Mouse (Mus musculus) lung, postnatal 0 days (tissue): ENCODE measurements around the gene S100a6. TPM values are rescaled to one million over a fixed set of nuclear protein-coding genes. Genes with fewer than 3 reads are reported as not detected.
A peak's percentile ranks its signal among the peaks of the same experiment; 100 is the strongest.

ENCODE experiments used
- ATAC-seq: fragments of 200-750 bp; cut with Nextera tagmentation; 2 replicates; pipeline ENCODE4 v1.8.0; 2017; ENCODE audit warnings: moderate library complexity
- DNase-seq: peaks from one replicate; pipeline ENCODE4 v3.0.0-alpha.2; 2016; ENCODE audit warnings: low spot score
- H3K27ac ChIP-seq: fragments of 300-500 bp; sonication (generic); 2 replicates; pipeline ENCODE4 v1.5.1; 2014; ENCODE audit warnings: antibody characterized with exemption, mild to moderate bottlenecking, low read length, mixed read lengths
- H3K27me3 ChIP-seq: fragments of 300-500 bp; sonication (generic); replicated peaks from 2 replicates; pipeline ENCODE4 v1.6.1; 2014; ENCODE audit warnings: low read length, mixed read lengths; ENCODE audit not compliant: insufficient read depth
- H3K36me3 ChIP-seq: fragments of 300-500 bp; sonication (generic); 2 replicates; pipeline ENCODE4 v1.6.1; 2014; ENCODE audit warnings: low read length, mixed read lengths; ENCODE audit not compliant: insufficient read depth
- H3K4me1 ChIP-seq: fragments of 300-500 bp; sonication (generic); 2 replicates; pipeline ENCODE4 v1.6.1; 2014; ENCODE audit warnings: antibody characterized with exemption, low read depth, low read length, mixed read lengths; ENCODE audit not compliant: insufficient read depth
- H3K4me2 ChIP-seq: fragments of 300-500 bp; sonication (generic); replicated peaks from 2 replicates; pipeline ENCODE4 v1.6.1; 2014; ENCODE audit warnings: low read depth, mild to moderate bottlenecking, low read length, moderate library complexity, mixed read lengths
- H3K4me3 ChIP-seq: fragments of 300-500 bp; sonication (generic); 2 replicates; pipeline ENCODE4 v1.5.1; 2014; ENCODE audit warnings: low read depth, low read length
- H3K9ac ChIP-seq: fragments of 300-500 bp; sonication (generic); replicated peaks from 2 replicates; pipeline ENCODE4 v1.6.1; 2014; ENCODE audit warnings: low read depth, mild to moderate bottlenecking
- H3K9me3 ChIP-seq: fragments of 300-500 bp; sonication (generic); 2 replicates; pipeline ENCODE4 v1.6.1; 2016; ENCODE audit warnings: low read length, mixed read lengths
- CTCF ChIP-seq: IDR thresholded peaks from 2 replicates; pipeline ENCODE4 v1.5.1; 2016; ENCODE audit warnings: antibody characterized with exemption, mild to moderate bottlenecking
- EP300 ChIP-seq: IDR thresholded peaks from 2 replicates; pipeline ENCODE4 v1.6.1; 2016; ENCODE audit warnings: antibody characterized with exemption, mild to moderate bottlenecking, control low read depth
- WGBS: fragments of 180-500 bp; shearing (Covaris S2); extraction: QIAGEN DNeasy Blood & Tissue Kit; methylation state at CpG from one replicate; pipeline ENCODE4 v1.1.7; 2014; 5-methylcytosine and 5-hydroxymethylcytosine counted together
- polyA plus RNA-seq: library from polyadenylated mRNA; unstranded; fragments of >200 nt; fragmentation: Nextera tagmentation; extraction: Ambion mirVana; gene quantifications from 2 replicates; pipeline ENCODE4 v1.2.1, GENCODE M21; 2015

Gene S100a6
- polyA plus RNA-seq, 1 experiment from 2014 or later = 1,618 TPM

DNA sequence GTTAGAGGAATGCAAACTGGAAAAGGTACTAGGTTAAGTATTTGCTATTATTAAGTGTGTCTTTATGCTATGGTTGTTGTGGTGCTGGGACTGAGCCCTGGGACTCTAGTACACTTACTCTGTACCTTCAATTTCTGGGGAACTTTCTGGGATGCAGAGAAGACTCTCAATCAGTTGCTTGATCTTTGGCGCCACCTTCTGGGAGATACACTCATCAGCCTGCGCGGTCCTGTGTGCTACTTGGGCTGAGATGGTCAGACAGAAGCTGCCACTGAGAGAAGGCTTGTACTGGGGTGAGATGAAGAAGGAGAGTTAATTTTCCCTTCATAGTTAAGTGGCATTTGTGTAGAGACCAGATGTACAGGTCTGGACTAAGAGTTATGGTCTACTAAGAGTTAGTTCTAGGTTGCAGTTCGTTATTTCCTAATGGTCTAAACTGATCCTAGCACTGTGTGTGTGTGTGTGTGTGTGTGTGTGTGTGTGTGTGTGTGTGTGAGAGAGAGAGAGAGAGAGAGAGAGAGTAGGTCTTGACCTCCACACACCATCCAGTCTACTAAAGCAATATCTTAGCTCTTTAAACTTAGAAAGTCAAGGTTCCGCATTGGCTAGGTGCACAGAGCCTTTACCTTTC is 40.3 kb downstream of the S100a6 start:
- peak; percentile 69 for ATAC-seq
- 34% methylated on average over 5 of the region's 5 CpGs for WGBS

DNA sequence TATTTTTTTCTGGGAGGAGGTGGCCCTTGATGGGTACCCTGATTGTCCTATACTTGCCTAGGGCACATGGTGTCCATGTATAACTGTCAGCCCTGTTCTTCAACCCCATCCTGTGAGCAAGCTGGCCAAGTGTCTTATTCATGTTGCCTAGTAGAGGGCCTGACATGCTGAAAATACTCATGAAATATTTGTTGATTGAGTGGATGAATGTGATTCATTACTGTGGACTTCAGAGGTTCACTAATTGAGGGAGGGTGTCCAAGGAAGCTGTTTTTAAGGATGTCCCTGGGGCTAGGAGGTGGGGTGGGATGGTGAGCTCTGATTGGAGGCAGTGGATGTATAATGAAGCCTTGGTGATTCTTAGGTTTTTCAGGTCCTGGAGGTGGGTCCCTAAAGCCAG is 41.0 kb downstream of the S100a6 start, which contains the start of gene S100a7a:
TSS of gene S100a7a (plus strand) at position 301 of the 400 bp plus-strand sequence.
- no peaks in the 10 kb centered on the region for H3K4me1 ChIP-seq
- TF ChIP-seq CTCF (no peak), EP300 (no peak)
- no peak within 1 kb of the TSS for H3K4me3 ChIP-seq
- no peak within 1 kb of the TSS for H3K4me2 ChIP-seq
- no peak within 1 kb of the TSS for H3K27ac ChIP-seq
- no peak within 1 kb of the TSS for H3K9ac ChIP-seq
- H3K27me3 ChIP-seq = no peaks in the 10 kb centered on the region
- ATAC-seq = no peak
- no peaks in the 10 kb centered on the region for H3K9me3 ChIP-seq
- no peak for DNase-seq
- H3K36me3 ChIP-seq = no peaks in the 10 kb centered on the region

More for the DNA sequence above, 40.3 kb downstream of the S100a6 start:
- no peaks in the 10 kb centered on the region for H3K9me3 ChIP-seq
- no peaks in the 10 kb centered on the region for H3K36me3 ChIP-seq
- no peak overlapping the region for H3K4me2 ChIP-seq
- H3K9ac ChIP-seq = no peak overlapping the region
- no peak overlapping the region for H3K4me3 ChIP-seq
- H3K27me3 ChIP-seq = no peaks in the 10 kb centered on the region
- H3K27ac ChIP-seq = no peak overlapping the region
- TF ChIP-seq CTCF (peak; percentile 91), EP300 (no peak)
- no peaks in the 10 kb centered on the region for H3K4me1 ChIP-seq
- DNase-seq = peak; percentile 86

DNA sequence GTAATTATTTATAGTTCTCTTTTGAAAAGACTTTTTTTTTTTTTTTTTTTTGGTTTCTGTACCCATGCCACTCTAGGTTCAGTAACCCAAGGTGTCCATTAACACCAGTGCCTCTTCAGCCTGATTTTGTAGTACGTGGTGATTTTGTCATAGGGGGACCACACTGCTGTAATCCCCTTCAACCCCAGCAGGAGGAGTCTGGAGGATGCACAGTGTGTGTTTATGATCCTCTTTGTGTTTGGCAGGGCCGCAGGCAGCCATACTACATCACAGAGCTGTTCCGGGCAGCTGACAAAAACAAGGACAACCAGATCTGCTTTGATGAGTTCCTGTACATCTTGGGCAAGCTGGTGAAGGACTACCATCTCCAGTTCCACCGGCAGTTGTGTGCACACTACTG is 44.7 kb downstream of the S100a6 start:
- WGBS = 65% methylated on average over 4 of the region's 4 CpGs
- Histone ChIP-seq H3K27ac (no peak overlapping the region), H3K4me1 (no peaks in the 10 kb centered on the region), H3K4me2 (no peak overlapping the region), H3K36me3 (no peaks in the 10 kb centered on the region), H3K4me3 (no peak overlapping the region), H3K27me3 (no peaks in the 10 kb centered on the region), H3K9me3 (no peaks in the 10 kb centered on the region), H3K9ac (no peak overlapping the region)
- ATAC-seq (no peak), DNase-seq (no peak)
- TF ChIP-seq EP300 = no peak
- peak; percentile 50 for TF ChIP-seq CTCF

DNA sequence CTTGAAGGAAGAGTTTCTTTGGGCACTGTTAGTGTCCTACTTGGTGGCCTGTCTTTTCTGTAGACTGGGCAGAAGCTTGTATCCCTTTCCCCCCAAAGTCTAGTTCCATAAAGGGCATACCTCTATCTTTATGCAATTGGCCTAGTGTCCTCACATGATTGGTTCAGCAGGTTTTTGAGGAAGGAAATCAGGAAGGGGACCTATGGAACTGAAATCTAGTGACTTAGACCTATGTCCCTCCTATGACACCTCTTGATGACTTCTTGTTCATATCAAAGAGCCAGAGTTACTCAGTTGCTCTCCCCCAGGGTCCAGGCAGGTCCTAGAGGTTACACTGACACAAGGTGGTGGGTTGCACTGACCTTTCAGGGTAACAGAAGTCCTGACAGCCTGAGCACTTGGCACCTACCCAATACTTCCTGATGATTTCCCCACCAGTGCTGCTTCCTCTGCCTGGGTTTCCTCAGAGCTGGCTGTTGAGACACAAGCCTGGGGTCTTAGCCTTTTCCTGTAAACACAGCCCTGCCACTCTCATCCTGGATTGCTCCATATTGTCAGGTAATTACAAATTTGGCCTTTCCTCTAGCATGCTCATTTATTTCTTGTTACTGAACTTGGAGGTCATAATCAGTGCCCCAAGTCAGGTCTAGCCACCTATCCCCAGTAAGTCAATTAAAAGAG is 46.8 kb downstream of the S100a6 start:
- no peak overlapping the region for H3K9ac ChIP-seq
- TF ChIP-seq CTCF (no peak), EP300 (0 out of 2 replicates have a peak, but pooled peaks have one; percentile 10)
- no peaks in the 10 kb centered on the region for H3K27me3 ChIP-seq
- H3K27ac ChIP-seq = no peak overlapping the region
- H3K4me3 ChIP-seq = no peak overlapping the region
- DNase-seq (no peak), ATAC-seq (no peak)
- H3K4me2 ChIP-seq = no peak overlapping the region
- no peaks in the 10 kb centered on the region for H3K9me3 ChIP-seq
- H3K36me3 ChIP-seq = no peaks in the 10 kb centered on the region
- no peaks in the 10 kb centered on the region for H3K4me1 ChIP-seq

DNA sequence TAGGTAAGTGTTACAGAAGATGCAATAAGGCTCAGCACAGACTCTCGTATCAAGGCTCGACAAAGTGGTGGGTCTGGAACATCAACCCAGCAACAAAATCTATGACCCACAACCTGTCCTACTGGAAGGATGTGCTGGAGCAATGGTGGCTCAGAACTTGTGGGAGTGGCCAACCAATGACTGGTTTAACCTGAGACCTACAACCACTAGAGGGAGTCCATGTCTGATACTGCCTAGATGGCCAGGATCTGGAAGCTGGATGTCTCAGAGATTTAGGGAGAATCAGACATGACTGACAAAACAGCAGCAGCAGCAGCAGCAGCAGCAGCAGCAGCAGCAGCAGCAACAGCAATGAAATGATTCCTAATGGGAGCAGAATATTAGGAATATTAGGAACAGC is 51.5 kb downstream of the S100a6 start:
- no peaks in the 10 kb centered on the region for H3K9me3 ChIP-seq
- H3K9ac ChIP-seq = no peak overlapping the region
- peak; percentile 63 for TF ChIP-seq CTCF
- TF ChIP-seq EP300 = no peak
- H3K4me1 ChIP-seq = no peaks in the 10 kb centered on the region
- WGBS = 62% methylated on average over 2 of the region's 2 CpGs
- ATAC-seq (no peak), DNase-seq (peak; percentile 48)
- no peaks in the 10 kb centered on the region for H3K27me3 ChIP-seq
- H3K4me2 ChIP-seq = no peak overlapping the region
- H3K36me3 ChIP-seq = no peaks in the 10 kb centered on the region
- H3K4me3 ChIP-seq = no peak overlapping the region
- H3K27ac ChIP-seq = no peak overlapping the region

DNA sequence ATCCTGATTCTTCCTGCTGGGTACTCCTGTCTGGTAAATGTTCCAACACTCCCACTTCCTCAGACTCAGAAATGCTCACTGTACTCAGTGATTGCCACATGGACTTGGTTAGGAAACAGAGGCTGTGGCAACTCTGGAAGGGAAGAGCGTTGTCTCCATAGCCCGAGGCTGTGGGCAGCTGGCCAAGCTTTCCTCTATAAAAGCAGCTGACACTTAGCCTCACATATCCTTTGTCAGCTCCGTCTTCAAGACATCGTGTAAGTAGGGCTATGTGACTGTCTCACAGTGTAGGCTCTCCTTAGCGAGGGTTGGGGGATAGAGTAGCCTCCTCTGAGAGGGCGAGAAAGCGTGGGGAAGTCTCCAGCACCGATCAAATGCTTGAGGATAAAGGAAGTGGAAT is 56.2 kb downstream of the S100a6 start, which contains the start of gene S100a8:
TSS of gene S100a8 (plus strand) at position 133 of the 400 bp plus-strand sequence.
- Histone ChIP-seq H3K36me3 (no peaks in the 10 kb centered on the region), H3K27ac (no peak within 1 kb of the TSS), H3K4me3 (no peak within 1 kb of the TSS), H3K4me2 (no peak within 1 kb of the TSS), H3K9ac (no peak within 1 kb of the TSS), H3K4me1 (no peaks in the 10 kb centered on the region), H3K9me3 (no peaks in the 10 kb centered on the region), H3K27me3 (no peaks in the 10 kb centered on the region)
- WGBS = 41% methylated on average over 8 of the region's 8 CpGs
- TF ChIP-seq EP300 (no peak), CTCF (no peak)
- ATAC-seq = peak; percentile 63
- peak; percentile 69 for DNase-seq

Other genes starting within 250 kb of the S100a6 start
- gene Slc27a3, start 222.9 kb upstream of the S100a6 start, polyA plus RNA-seq = 16.0 and 18.0 TPM in 2 replicates
- 10.6 and 13.9 TPM in 2 replicates for gene Ints3, start 179.3 kb upstream of the S100a6 start, polyA plus RNA-seq
- gene Npr1, start 147.0 kb upstream of the S100a6 start, polyA plus RNA-seq = 30.0 and 35.8 TPM in 2 replicates
- 58.4 and 65.8 TPM in 2 replicates for gene Ilf2, start 136.8 kb upstream of the S100a6 start, polyA plus RNA-seq
- 97.9 and 101 TPM in 2 replicates for gene Snapin, start 121.8 kb upstream of the S100a6 start, polyA plus RNA-seq
- 85.8 and 87.8 TPM in 2 replicates for gene Chtop, start 103.4 kb upstream of the S100a6 start, polyA plus RNA-seq
- 289 and 309 TPM in 2 replicates for gene S100a1, start 98.5 kb upstream of the S100a6 start, polyA plus RNA-seq
- gene S100a13, start 98.4 kb upstream of the S100a6 start, polyA plus RNA-seq = 159 and 167 TPM in 2 replicates
- gene S100a14, start 86.0 kb upstream of the S100a6 start, polyA plus RNA-seq = 77.5 and 100 TPM in 2 replicates
- gene S100a16, start 75.6 kb upstream of the S100a6 start, polyA plus RNA-seq = 368 and 387 TPM in 2 replicates
- gene S100a3, start 52.3 kb upstream of the S100a6 start, polyA plus RNA-seq = 1.1 and 2.1 TPM in 2 replicates
- gene S100a2, start 22.6 kb upstream of the S100a6 start, polyA plus RNA-seq = 0.66 TPM in 1 of 2 replicates, not detected in the other
- gene Gm42674, start 11.0 kb upstream of the S100a6 start, polyA plus RNA-seq = not detected in 2 replicates
- 18.4 and 24.3 TPM in 2 replicates for gene S100a4, start 9.1 kb upstream of the S100a6 start, polyA plus RNA-seq
- gene S100a5, start 4.4 kb upstream of the S100a6 start, polyA plus RNA-seq = not detected in 2 replicates
- gene S100a7a, start 41.1 kb downstream of the S100a6 start, polyA plus RNA-seq = 0.08 and 0.27 TPM in 2 replicates
- 332 and 333 TPM in 2 replicates for gene S100a8, start 56.1 kb downstream of the S100a6 start, polyA plus RNA-seq
- gene S100a9, start 82.8 kb downstream of the S100a6 start, polyA plus RNA-seq = 207 and 215 TPM in 2 replicates
- not detected in 2 replicates for gene Pglyrp4, start 114.0 kb downstream of the S100a6 start, polyA plus RNA-seq
- gene Gm5849, start 165.0 kb downstream of the S100a6 start, polyA plus RNA-seq = not detected in 2 replicates